In the genomic region with DNA sequence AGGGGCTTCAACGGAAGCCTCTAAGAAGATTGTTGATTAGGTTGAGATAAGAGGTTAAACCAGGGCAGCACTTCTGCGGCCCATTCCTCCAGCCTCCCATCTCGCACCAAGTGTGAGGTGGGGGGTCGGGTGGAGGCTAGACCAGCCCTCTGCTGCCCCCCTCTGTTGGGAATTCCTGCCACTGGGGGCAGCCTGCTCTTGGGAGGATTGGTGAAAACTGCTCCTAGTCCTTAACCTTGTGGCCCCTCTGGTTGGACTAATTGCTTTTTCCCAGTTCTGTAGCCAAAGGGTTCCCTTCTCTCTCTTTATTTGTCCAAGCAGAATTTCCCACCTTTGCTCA, we compare ENCODE assay signal across 8 mouse cellular contexts.
DNase-seq lines count a peak whose midpoint lies in the region; ATAC-seq lines count a peak whose summit lies in the region.

No protein-coding gene starts in this region.

- ATAC-seq in heart, embryonic 13.5 days (ENCODE audit: extremely low read depth, insufficient number of reproducible peaks, low FRiP score, low TSS enrichment) = no peak

- no peaks in the 10 kb centered on the region for H3K36me3 ChIP-seq in heart, embryonic 13.5 days
- no peaks in the 10 kb centered on the region for H3K36me3 ChIP-seq in embryonic facial prominence, embryonic 10.5 days (replicated peaks)

- DNase-seq in heart, adult 11 months = no peak
- DNase-seq in ES-CJ7 (ENCODE audit: low read depth, low spot score) = peak; percentile 72
- peak; percentile 65 for DNase-seq in embryonic facial prominence, embryonic 10.5 days (ENCODE audit: low spot score)
- DNase-seq in liver = peak; percentile 77
- DNase-seq in thymus, postnatal 4 days = peak; percentile 59
- no peak for DNase-seq in cerebellum, postnatal 4 days (ENCODE audit: low spot score in 2 of 2)
- DNase-seq in layer of hippocampus, adult 9-11 months = no peak

- peaks cover 86% of the 10 kb centered on the region for H3K27me3 ChIP-seq in heart, embryonic 13.5 days (replicated peaks)
- peaks cover 78% of the 10 kb centered on the region for H3K27me3 ChIP-seq in embryonic facial prominence, embryonic 10.5 days (replicated peaks; ENCODE audit: low read depth, poor library complexity, severe bottlenecking)

- H3K4me3 ChIP-seq in heart, embryonic 13.5 days = peak overlapping the region; percentile 28
- peak overlapping the region; percentile 30 for H3K4me3 ChIP-seq in embryonic facial prominence, embryonic 10.5 days

- no peak overlapping the region for H3K9ac ChIP-seq in heart, embryonic 13.5 days

- H3K4me2 ChIP-seq in heart, embryonic 13.5 days = peak overlapping the region; percentile 63

- WGBS in heart, embryonic 13.5 days = 3% methylated on average over 4 of the region's 4 CpGs
- 2% methylated on average over 4 of the region's 4 CpGs for WGBS in embryonic facial prominence, embryonic 10.5 days

- no peaks in the 10 kb centered on the region for H3K9me3 ChIP-seq in heart, embryonic 13.5 days
- H3K9me3 ChIP-seq in embryonic facial prominence, embryonic 10.5 days = no peaks in the 10 kb centered on the region

- H3K4me1 ChIP-seq in heart, embryonic 13.5 days = peaks cover 19% of the 10 kb centered on the region
- peaks cover 63% of the 10 kb centered on the region for H3K4me1 ChIP-seq in embryonic facial prominence, embryonic 10.5 days

- no peak overlapping the region for H3K27ac ChIP-seq in heart, embryonic 13.5 days (replicated peaks)
- H3K27ac ChIP-seq in embryonic facial prominence, embryonic 10.5 days (replicated peaks) = peak overlapping the region; percentile 0; the same call in 1 of the 2 replicates

Comparison
In these comparisons a context has a peak if more than half of its experiments do, and no peak if none do; other contexts are left out.
1. DNase-seq: peak in ES-CJ7 (single experiment), embryonic facial prominence, embryonic 10.5 days (single experiment), liver (single experiment) and thymus, postnatal 4 days (single experiment); none in heart, adult 11 months (single experiment), cerebellum, postnatal 4 days (0 of 2) and layer of hippocampus, adult 9-11 months (single experiment).